Mouse (Mus musculus) gastrocnemius, adult 18-20 months (tissue): ENCODE measurements around the gene Gpr162. TPM values are rescaled to one million over a fixed set of nuclear protein-coding genes. Genes with fewer than 3 reads are reported as not detected.
"Not testable (repeated sequence)": the region's sequence is repeated elsewhere in the genome, so short reads cannot be mapped to it uniquely, and the experiment has no call there.

ENCODE experiments used
- DNase-seq: peaks from one replicate; pipeline ENCODE4 v3.0.0; 2021; ENCODE audit warnings: low spot score
- long read RNA-seq, 2 experiments: library from polyadenylated mRNA; stranded (forward); transcript quantifications; one replicate each; pipeline ENCODE4 v2.0.0; 2021
- total RNA-seq, 2 experiments: library from RNA; stranded (reverse); gene quantifications; 2 replicates each; pipeline ENCODE4 v1.2.3; 2021

The Gpr162 gene
- total RNA-seq: under 1 TPM; 0.09 to 0.21 TPM
- long read RNA-seq, experiment 1: 0 reads
- long read RNA-seq, experiment 2: 0 reads

- DNase-seq: no peak
These were observed at the start of gene Gpr162 for GRCm38 (mm10) chr6:124863658-124864298. Gpr162 (minus strand) TSS chr6:124863983.

DNA sequence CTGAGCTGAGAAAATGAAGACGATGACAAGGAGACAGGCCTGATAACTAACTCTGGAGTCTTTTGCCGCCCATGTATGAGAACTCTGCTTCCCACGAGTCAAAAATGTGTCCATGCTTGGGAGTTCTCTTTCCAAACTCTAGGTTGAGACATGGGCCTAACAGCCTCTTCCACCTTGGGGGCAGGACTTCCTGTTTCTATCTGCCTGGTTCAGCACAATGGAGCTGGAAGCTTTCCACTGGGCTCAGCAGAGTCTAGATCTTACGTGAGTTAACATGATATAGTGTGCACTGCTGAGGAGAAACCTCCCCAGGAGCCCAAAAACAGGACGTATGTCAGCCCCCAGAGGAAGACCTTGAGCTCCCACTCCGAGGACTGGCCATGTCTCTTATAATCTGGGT lies 49.4 kb upstream of the Gpr162 start:
- no peak for DNase-seq

GRCm38 (mm10) chr6:124911533-124912218 lies 47.9 kb upstream of the Gpr162 start, which contains the start of gene Lag3:
Lag3 (minus strand) TSS chr6:124911705.
- no peak for DNase-seq

DNA sequence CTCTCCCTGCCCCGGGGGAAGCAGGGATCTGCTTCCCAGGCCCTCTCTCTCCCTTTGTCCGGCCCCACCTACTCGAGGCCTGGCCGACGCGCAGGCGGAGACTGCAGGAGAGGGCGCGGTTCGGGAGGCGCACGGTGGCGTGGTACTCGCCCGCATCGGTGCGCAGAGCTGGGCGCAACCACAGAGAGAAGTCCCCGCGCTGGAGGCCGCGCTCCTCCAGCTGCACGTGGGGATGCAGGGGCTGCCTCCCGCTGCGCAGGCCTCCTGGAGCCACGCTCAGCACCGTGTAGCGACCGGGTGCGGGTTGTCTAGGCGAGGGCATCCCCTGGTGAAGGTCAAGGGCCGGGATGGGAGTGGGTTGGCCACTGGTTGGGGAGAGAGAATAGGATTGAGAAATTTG lies 46.2 kb upstream of the Gpr162 start:
- DNase-seq: no peak

DNA sequence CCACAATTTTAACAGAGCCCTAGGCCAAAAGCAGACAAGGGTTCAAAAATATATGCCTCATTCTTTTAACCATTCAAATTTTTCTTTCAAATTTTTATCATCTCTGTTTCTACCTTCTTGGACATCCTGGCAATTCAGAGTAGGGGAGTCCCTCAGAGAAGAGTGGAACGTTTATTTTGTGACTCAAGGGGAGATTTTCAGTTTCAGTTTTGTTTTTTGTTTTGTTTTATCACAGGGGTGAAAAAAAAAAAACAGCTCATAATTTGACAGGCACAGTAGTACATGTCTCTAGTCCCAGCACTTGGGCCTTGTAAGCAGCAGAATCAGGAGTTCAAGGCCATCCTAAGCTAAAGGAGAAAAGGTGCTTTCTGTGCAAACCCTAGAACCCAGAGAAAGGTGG lies 44.0 kb upstream of the Gpr162 start:
- no peak for DNase-seq

- no peak for DNase-seq
These were observed 41.4 kb upstream of the Gpr162 start for GRCm38 (mm10) chr6:124904991-124905860.

DNA sequence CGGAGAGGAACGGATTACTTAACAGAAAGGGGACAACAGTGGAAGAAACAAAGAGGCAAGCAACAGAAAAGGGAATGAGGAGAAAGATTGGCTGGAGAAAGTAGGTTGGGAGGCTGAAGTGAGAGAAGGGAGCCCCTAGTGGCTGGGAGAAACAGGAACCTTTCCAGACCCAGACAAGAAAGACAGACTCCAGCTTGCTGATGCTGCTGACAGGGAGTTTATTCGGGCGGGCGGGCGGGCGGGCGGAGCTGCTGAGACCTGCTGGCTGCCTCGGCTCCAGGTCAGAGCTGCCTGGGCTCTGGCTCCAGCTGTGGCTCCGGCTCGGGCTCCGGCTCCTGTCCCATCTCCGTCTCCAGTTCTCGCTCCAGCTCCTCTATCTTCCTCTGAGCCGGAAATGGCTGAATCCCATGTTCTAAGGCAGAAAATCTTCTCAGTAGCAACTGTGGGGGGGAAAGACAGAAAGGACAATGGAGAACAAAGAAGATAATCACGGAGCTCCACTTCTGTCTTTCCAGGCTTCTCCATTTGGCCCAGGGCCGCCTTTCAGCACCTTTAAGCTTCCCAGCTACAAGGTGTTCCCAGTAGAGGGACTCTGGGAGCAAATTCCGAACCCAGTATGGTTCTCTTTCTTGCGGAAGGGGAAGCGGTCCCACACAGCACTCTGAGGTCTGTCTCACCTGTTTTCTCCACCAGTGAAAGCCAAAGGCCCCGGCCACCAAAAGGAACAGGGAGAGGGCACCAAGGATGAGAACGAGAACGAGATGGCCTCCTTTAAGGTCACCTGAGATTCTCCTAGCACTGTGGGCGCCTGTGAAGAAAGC lies 40.6 kb upstream of the Gpr162 start:
- peak; percentile 84 for DNase-seq

GRCm38 (mm10) chr6:124903580-124904151 lies 39.9 kb upstream of the Gpr162 start:
- peak; percentile 97 for DNase-seq

- no peak for DNase-seq
These were observed 38.1 kb upstream of the Gpr162 start for GRCm38 (mm10) chr6:124901851-124902250.

- no peak for DNase-seq
These were observed 37.2 kb upstream of the Gpr162 start for GRCm38 (mm10) chr6:124900801-124901480.

GRCm38 (mm10) chr6:124900056-124900800 lies 36.4 kb upstream of the Gpr162 start:
- no peak for DNase-seq

- no peak for DNase-seq
These were observed 34.6 kb upstream of the Gpr162 start for GRCm38 (mm10) chr6:124898359-124898758.

- DNase-seq: not testable (repeated sequence)
These were observed 30.3 kb upstream of the Gpr162 start for GRCm38 (mm10) chr6:124894113-124894512.

- DNase-seq: no peak
These were observed 27.2 kb upstream of the Gpr162 start for GRCm38 (mm10) chr6:124890997-124891396.

- DNase-seq: no peak
These were observed 24.9 kb upstream of the Gpr162 start for GRCm38 (mm10) chr6:124888555-124889125.

DNA sequence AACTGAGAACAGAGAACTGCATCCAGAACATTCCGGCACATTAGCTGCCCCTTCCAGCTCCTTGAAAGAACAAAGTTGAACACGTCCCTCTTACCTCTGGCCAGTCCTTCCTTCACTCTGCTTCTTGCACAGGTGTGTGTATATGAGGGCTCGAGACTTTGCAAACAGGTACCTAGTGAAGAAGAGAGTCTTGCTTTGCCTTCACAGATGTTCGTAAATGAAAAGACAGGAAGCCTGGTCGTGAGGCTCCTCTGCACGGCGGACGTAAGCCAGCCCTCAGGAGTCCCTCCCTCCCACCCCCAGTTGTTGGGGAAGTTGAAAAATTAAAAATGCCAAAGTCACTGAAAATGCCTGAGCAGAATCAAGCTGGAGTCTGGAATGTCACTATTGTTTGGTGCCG lies 24.2 kb upstream of the Gpr162 start, which contains the start of gene Cd4:
Gene Cd4 (minus strand): TSS at position 236 of the 400 bp plus-strand sequence.
- DNase-seq: no peak

GRCm38 (mm10) chr6:124885956-124886381 lies 22.2 kb upstream of the Gpr162 start:
- no peak for DNase-seq

DNA sequence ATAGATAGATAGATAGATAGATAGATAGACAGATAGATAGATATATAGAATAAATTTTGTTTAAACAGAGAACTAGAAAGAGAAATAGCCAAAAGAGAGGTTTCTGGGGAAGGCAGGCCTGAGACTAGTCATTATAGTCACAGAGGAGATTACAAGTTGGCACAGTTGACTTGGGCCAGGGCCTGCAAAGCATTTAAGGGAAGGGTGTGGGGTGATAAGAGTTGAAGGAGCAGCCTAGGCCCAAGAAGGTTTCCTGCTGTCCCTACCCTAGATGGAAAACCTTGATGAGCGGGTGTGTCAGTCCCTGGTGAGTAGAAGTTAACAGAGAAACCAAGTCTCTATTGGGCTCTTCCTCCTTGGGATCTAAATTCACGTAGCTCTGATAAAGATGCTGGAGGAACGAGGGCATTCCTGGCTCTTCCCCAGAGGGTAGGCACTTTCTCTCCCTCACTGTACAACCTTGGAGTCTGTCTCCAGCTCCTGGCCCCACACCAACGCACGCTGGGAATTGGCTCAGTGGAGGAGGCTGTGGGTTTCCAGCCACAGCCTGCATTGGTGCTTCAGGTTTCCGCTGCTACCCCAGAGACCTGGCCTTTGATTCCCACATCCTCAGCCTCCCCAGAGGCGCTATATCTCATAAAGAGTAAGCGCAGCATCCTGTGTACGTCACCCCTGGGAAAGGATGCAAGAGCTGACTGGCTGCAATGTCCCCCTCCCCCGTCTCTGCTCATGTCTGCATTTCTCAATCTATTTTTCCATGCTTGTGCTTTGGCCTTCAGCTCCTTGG lies 21.1 kb upstream of the Gpr162 start:
- no peak for DNase-seq
